Mouse (Mus musculus): ENCODE results near the gene Scp2. TPM values are rescaled to one million over a fixed set of nuclear protein-coding genes. Genes with fewer than 3 reads are reported as not detected.

Gene Scp2
- total and polyA plus RNA-seq, 3 experiments = 65.8 to 84.4 TPM; not detected in 1

- TF ChIP-seq SIN3A (IDR thresholded peaks at IDR 0.05; ENCODE audit: low read length) (peak; percentile 33; the same call in 1 of the 2 replicates), RAD21 (IDR thresholded peaks at IDR 0.05; ENCODE audit: low read depth, low read length) (no peak), NELFE (IDR thresholded peaks at IDR 0.05; ENCODE audit: low read depth, low read length) (peak; percentile 66), SMC3 (IDR thresholded peaks at IDR 0.05; ENCODE audit: low read depth, low read length) (peak; percentile 5; the same call in 1 of the 2 replicates), ZC3H11A (IDR thresholded peaks at IDR 0.05; ENCODE audit: low read depth, low read length) (no peak), POLR2AphosphoS2 (IDR thresholded peaks at IDR 0.05; ENCODE audit: low read length) (peak; percentile 63), E2F4 (IDR thresholded peaks at IDR 0.05; ENCODE audit: borderline replicate concordance, low read depth, low read length) (no peak), UBTF (IDR thresholded peaks at IDR 0.05; ENCODE audit: borderline replicate concordance, insufficient read depth, low read depth, low read length) (no peak), RCOR1 (IDR thresholded peaks at IDR 0.05; ENCODE audit: low read depth, low read length) (no peak), EP300 (IDR thresholded peaks at IDR 0.05; ENCODE audit: low read depth in 1 of 2, low read length in 2 of 2) (0 out of 4 replicates have a peak, but pooled peaks of 1 of the 2 experiments have one; percentile 25), TAL1 (IDR thresholded peaks at IDR 0.05; ENCODE audit: low read length) (no peak), ZKSCAN1 (IDR thresholded peaks at IDR 0.05; ENCODE audit: low read depth, low read length) (peak; percentile 80), ZNF384 (IDR thresholded peaks at IDR 0.05; ENCODE audit: low read depth, low read length) (peak; percentile 18; the same call in 1 of the 2 replicates), POLR2A (IDR thresholded peaks at IDR 0.05; ENCODE audit: control insufficient read depth in 1 of 2, insufficient read depth in 1 of 2, low read depth in 1 of 2, low read length in 2 of 2, poor library complexity in 1 of 2) (peak; percentile 66 to 85; a peak in 3 of 4 replicates), ZMIZ1 (IDR thresholded peaks at IDR 0.05; ENCODE audit: low read depth, low read length) (0 out of 2 replicates have a peak, but pooled peaks have one; percentile 55), USF1 (IDR thresholded peaks at IDR 0.05; ENCODE audit: low read depth, low read length) (no peak)
Observed at GRCm38 (mm10) chr4:108117924-108118876, 26.6 kb downstream of the Scp2 start (continued).

GRCm38 (mm10) chr4:108117488-108117887, 27.3 kb downstream of the Scp2 start:
- no peaks in the 10 kb centered on the region for H3K27me3 ChIP-seq (ENCODE audit: control insufficient read depth in 1 of 2, insufficient read depth in 2 of 2, low read length in 2 of 2)
- TF ChIP-seq GABPA (IDR thresholded peaks at IDR 0.05; ENCODE audit: low read depth, low read length) (no peak), TBP (IDR thresholded peaks at IDR 0.05; ENCODE audit: low read depth, low read length) (peak; percentile 92)
- H3K4me3 ChIP-seq (ENCODE audit: control insufficient read depth in 1 of 2, insufficient read depth in 1 of 2, low read depth in 2 of 2, low read length in 2 of 2) = peak overlapping the region; percentile 44 to 94
- peak overlapping the region; percentile 45; the same call in 1 of the 2 replicates for H3K9ac ChIP-seq (ENCODE audit: control insufficient read depth, low read depth, low read length, poor library complexity, severe bottlenecking)
- no peaks in the 10 kb centered on the region for H3K9me3 ChIP-seq (replicated peaks; ENCODE audit: insufficient read depth, low read length)
- H3K4me1 ChIP-seq (ENCODE audit: control insufficient read depth in 1 of 2, insufficient read depth in 2 of 2, low read length in 2 of 2) = peaks cover 0 to 8% of the 10 kb centered on the region in 2 experiments; a peak in 2 of 4 replicates
- H3K27ac ChIP-seq (ENCODE audit: control insufficient read depth, low read depth, low read length) = no peak overlapping the region
- DNase-seq (ENCODE audit: low read depth, low spot score) = peak; percentile 36
- peaks cover 0 to 10% of the 10 kb centered on the region in 2 experiments; a peak in 2 of 4 replicates for H3K36me3 ChIP-seq (ENCODE audit: control insufficient read depth in 1 of 2, insufficient read depth in 2 of 2, low read length in 2 of 2)
- peaks cover 3% of the 10 kb centered on the region; the same call in 1 of the 2 replicates for H3K79me2 ChIP-seq (ENCODE audit: control insufficient read depth, insufficient read depth, low read length, poor library complexity)

Measured in MEL (cell line).